Mouse (Mus musculus) ovary, postnatal 10 days (tissue): ENCODE measurements around the gene Slc22a18.
A peak's percentile ranks its signal among the peaks of the same experiment; 100 is the strongest.
"Not testable (repeated sequence)": the region's sequence is repeated elsewhere in the genome, so short reads cannot be mapped to it uniquely, and the experiment has no call there.

Experiments used
- DNase-seq: peaks from one replicate; pipeline ENCODE4 v3.0.0; 2022; ENCODE audit warnings: low spot score

Gene Slc22a18

DNA sequence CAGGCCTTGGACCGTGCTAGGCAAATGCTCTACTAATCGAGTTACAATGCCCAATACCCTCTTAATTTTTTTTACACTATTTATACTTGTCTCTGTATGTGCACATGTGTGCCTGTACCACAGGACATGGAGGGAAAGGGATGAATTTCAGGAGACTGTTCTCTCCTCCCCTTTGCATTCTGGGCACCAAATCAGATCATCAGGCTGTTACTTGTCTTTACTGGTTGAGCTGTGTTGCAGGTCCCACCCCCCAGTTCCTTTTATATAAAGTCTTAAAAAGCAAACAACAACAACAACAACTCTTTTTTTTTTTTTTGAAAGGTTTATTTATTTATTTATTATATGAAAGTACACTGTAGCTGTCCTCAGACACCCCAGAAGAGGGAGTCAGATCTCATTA lies 31.9 kb downstream of the Slc22a18 start:
- no peak for DNase-seq

DNA sequence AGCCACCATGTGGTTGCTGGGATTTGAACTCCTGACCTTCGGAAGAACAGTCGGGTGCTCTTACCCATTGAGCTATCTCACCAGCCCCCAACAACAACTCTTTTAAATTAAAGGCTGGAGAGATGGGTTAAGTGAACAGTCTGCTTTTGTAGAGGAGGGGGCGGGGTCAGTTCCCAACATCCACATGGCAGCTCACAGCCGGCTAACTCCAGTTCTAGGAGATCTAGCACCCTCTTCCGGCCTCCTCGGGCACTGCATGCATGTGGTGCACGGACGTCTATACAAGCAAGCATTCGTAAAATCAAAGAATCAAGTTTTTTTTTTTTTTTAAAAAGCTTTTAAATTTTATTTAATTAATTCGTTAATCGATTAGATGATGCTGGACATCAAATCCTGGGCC lies 32.3 kb downstream of the Slc22a18 start:
- peak; percentile 50 for DNase-seq

DNA sequence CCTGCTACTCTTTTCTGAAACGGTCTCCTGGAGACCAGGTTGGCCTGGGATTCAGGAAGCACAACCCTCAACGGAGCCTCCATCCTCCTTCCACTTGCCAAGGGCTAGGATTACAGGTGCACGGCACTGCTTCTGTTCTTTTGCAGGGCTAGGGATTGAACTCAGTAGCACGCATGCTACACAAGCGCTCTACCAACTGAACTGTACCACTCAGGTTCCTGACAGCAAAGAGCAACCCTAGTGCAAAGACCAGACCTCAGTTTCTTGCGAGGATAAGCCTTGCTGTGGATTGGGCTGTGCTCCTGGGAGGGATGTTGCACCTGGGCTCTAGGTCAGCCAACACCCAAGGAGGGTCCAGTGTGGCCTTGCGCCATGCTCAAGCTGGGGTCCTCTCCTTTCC lies 32.7 kb downstream of the Slc22a18 start:
- no peak for DNase-seq

DNA sequence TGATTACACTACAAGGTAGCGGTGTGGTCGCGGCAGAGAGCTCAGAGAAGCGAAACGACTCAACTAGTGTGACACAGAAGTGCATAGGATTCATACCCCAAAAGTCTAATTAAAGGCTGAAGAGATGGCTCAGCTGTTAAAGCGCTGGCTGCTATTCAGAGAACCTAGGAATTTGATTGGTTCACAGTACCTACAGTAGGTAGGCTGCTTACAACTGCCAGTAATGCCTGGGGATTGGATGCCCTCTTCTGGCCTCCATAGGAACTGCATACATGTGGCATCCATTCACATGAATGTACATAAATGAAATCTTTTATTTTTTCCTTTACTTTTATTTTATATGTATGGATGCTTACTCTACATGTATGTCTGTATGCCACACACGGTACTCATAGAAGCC lies 33.1 kb downstream of the Slc22a18 start:
- DNase-seq = no peak

DNA sequence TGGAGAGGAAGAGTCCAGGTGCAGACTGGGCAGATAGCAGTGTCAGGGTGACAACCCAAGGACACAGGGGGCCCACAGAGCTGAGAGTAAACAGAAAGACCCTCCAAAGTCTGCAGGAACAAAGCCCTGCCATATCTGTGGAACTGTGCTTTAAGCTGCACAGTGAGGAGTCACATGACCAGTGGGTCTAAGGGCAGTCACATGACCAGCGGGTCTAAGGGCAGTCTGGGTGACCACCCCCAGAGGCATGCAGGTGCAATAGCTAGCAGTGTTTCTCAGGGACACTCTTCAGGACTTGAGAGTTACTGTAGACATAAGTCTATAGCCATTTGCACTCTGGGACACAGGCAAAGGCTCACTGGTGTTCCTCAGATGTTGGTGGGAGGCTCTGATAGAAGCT lies 36.0 kb downstream of the Slc22a18 start:
- no peak for DNase-seq

DNA sequence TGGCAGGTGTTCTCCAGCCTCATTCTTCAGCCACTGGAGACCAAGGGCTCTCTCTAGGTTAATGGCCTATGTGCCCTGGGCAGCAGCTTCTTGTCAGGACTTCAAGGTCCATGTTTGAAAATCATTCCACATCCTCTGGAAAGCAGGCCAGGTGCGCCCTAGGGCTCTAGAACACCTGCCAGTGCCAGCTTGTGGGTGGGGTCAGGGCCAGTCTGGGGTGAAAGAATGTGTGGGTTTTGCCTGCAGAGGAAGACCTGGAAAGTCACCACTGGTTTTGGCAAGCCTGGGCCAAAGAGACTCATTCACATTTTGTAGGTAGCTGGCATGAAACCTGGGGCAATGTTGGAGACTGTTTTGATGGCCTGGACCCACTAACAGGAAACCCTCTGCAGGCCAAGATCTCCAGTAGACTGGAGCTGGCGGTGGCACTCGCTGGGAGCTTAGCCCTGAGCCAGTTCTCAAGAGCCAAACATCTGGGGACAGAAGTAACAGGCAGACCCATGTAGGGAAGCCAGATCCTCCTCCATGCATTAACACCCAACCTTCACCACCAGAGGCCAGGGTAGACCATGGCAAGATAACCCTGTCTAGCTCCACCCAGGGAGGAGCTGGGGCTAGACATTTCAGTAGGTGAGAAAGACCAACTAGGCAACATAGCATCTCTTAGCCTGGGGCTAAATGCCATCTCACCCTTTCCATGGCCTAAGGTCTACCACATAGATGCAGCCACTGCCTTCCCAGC lies 37.2 kb downstream of the Slc22a18 start:
- no peak for DNase-seq

DNA sequence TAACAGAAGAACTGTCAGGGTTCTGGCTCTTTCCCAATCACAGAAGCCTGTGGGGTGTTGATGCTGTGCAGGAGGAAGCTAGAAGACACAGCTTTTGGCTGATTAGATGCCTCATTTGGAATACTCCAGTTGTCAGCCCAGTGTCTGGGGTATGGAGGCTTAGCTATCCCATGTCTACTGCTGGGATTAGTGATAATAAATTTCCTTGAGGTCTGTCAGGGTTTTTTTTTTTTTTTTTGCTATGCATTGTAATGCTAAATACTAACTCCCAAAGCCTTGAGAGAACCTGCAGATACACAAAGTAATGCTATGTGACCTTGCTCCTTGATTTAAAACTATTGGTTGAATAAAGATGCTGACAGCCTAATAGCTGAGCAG lies 37.8 kb downstream of the Slc22a18 start:
- no peak for DNase-seq

DNA sequence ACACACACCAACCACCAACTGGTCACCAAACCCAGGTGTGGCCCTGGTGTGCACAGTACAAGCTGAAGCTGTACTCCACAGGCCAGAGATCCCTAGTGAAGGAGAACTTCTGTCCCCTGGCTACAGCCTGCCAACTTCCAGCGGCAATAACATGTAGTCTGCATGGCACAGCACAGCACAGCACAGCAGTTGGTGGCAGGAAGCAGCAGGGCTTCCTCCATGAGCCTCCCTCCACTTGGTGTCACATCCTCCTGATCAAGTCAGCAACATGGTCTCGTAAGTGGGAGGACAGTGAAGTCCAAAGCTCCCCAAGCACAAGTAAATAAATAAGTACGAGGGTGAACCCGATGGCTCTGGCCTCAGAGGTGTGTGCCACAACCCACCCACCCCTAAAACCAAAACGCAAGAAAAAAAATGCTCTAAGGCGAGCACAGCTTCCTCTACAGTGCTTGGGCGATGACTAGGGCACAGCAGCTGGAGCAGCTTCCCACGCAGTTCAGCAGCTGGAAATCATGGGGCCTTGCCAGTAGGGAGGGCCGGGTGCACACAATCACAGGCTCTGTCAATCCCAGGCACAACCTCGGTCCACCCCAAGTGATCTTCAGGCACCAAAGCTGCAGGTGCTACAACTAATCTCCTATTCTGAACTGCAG lies 40.4 kb downstream of the Slc22a18 start:
- no peak for DNase-seq

DNA sequence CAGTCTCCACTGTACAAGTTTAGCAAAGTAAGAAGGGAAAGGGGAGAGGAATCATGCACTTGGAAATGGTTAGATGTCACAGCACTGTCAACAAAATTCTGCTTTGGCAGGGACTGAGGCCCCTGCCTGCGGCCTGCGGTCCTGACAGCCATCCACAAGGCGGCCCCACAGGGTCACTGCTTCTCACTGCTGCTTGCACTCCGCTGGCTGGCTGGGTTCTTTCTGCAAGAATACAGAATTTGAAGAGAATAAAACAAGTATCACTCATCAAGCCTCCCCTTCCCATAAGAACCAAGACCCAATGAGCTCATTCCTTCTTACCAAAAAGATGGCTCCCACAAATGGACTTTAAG lies 40.9 kb downstream of the Slc22a18 start:
- no peak for DNase-seq

DNA sequence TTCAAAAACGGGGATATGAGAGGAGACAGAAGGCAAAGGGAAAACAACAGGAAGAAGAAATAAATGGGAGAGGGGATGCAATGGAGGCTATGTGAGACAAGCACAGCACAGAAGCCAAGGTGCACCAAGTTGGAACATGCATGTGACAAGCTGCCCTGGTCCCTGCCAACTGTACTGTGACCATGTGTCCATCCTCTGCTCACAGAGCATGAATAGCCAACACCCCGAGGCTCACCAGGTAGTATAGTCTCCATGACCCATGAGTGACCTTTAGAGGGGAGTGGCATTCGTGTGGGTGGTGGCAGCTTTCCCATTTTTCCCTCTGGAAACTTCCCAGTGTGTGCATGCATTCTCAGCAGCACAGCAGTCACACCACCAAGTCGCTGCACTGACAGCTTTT lies 45.8 kb downstream of the Slc22a18 start:
- no peak for DNase-seq

DNA sequence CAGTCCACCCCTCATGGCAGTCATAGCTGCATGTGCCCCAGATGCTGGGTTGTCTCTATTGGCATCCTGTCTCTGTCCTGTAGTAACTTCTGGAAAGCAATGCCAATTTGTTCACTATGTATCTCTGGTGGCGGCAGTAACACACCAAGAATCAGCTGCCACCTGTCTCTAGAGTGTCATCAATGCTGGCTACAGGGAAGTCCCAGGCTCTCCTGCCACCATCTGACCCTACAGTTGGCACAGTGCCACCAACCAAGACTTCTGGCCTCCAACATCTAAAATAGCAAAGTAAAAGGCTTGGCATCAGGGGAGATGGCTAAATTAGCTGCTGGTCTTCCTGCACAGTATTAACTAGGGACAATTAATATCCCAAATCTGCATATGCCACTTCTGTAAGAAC lies 58.9 kb downstream of the Slc22a18 start:
- DNase-seq = no peak

DNA sequence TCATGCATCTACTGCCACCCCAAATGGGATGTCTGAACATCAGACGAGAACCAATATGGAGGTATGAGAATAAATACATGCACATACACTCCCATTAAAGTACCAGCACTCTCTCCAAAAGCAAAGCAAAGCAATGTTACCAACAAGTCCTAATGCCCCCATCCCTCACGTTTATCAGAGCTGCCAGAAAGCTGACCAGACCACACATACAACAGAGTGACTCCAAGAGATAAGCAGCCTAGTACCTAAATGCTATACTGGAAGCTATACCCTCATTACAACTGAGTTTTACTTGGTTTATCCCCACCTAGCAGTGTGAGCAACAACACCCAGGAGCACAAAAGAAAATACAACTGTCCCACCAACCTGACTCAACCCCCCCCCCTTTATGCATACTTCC lies 59.7 kb downstream of the Slc22a18 start:
- no peak for DNase-seq

DNA sequence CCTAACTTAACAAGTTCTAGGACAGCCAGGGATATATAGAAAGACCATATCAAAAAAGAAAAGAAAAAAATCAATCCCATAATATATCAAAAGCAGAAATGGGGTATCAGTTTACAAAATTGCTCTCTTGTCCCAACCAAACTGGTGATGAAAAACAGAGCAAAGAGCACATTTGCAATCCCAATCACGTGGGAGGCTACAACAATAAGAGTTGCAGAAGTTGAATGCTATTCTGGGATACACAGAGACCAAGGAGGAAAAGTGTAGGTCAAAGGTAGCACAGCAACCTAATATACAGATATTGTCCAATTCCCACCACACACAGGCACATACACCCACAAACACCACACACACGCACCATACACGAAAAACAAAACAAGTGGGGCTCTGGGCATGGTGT lies 62.7 kb downstream of the Slc22a18 start:
- no peak for DNase-seq

DNA sequence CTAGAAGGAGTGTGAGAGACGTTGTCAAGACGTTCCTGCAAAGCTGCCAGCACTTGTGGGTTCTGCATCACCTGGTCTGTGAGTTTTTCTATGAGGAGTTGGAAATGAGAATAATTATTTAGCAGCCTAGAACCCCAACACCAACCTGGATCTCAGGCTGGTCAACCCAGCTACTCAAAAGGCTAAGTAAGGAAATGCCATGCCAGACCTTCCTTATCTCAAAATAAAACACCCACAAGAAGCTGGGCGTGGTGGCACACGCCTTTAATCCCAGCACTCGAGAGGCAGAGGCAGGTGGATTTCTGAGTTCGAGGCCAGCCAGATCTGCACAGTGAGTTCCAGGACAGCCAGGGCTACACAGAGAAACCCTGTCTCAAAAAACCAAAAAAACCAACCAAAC lies 64.7 kb downstream of the Slc22a18 start:
- not testable (repeated sequence) for DNase-seq

DNA sequence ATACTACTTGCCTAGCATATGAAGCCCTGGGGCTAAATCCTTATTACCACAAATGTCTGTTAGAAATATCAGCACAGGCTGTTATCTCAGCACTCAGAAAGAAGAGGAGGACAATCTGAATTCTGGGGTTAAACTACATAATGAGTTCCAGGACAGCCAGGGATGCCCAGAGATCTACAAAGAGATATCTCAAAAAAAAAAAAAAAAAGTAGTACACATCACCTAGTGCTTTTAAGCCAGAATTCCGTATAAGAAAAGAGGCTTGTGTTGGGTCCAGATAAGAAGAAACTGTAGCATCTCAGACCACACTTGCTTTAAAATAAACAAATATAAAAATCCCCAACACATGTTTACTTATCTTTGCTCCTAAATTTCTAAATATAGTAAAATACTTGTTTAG lies 65.1 kb downstream of the Slc22a18 start:
- DNase-seq = no peak

DNA sequence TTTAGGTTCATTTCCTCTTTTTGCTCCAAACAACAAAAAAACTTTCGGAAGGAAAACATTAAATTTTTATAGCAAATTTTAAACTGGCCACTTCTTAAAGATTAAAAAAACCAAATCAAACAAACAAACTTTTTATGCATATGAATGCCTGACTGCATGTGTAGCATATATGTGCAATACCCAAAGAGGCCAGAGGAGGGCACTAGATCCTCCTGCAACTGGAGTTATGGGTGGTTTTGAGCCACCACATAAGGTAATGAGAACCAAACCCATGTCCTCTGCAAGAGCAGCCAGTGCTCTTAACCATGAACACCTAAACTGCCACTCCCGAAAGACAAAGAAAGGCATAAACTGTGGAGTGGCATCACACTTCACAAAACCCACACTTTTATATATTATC lies 70.8 kb downstream of the Slc22a18 start:
- no peak for DNase-seq

DNA sequence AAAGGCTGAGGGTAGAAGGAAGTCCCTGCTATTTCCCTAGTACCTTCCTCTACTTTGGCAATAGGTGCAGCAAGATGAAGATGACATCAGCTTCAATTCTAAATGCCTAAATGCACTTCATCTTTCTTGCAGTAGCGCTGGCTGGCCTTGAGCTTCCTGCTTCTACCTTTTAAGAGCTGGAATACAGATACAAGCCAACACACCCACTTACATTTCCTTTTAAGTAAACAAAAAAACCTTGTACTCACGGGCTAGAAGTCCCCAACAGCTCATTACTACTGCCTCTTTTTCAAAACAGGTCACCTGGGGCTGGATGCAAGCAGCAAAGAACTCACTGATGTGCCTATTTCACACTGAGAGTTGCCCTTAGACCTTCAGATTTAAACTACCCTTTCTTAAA lies 73.0 kb downstream of the Slc22a18 start:
- DNase-seq = no peak

DNA sequence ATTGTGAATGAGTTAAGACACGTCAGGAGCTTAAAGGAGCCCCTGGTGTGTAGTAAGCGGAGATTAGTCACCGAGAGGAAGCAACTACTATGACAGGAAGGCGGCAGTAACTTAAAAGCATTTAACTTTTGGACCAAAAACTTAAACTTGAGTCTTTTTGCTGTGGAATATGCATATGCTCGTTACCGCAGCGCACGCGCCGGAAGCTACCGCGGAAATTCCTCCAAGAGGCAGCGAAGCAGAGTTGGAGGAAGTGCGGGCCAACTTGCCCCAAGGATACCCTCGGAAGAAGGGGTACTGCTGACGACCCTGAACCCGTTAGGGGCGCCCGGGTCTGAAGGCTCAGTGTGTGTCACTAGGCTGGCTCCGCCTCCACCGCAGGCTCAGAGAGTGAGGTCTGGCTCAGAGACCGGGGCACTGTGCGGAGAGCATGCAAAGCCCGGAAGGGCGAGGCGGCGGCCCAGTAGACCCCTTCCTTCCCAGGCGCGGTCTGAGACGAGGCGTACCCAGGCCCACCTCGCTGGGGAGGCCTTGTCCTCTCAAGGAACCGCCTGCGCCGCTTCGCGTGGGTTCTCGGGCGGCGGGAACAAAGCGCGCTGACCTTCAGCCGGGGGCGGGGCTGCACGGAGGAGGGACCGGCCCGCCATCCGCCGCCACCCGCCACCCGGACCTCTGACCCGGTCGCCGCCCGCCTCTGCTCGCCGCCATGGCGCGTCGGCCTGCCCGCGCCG lies 74.9 kb downstream of the Slc22a18 start:
- DNase-seq = no peak
